Mouse (Mus musculus): ENCODE measurements around the gene Ccdc151. TPM values are rescaled to one million over a fixed set of nuclear protein-coding genes. Genes with fewer than 3 reads are reported as not detected.

Ccdc151 gene
- polyA plus RNA-seq, 1 experiment from 2014 or later = 1.2 TPM

GRCm38 (mm10) chr9:21992227-21992626 lies 10.2 kb downstream of the Ccdc151 start:
- Histone ChIP-seq H3K4me1 (peaks cover 22% of the 10 kb centered on the region), H3K27me3 (peaks cover 67% of the 10 kb centered on the region), H3K9me3 (no peaks in the 10 kb centered on the region), H3K9ac (no peak overlapping the region), H3K4me3 (no peak overlapping the region), H3K36me3 (no peaks in the 10 kb centered on the region), H3K27ac (no peak overlapping the region), H3K4me2 (no peak overlapping the region)
- WGBS = 79% methylated on average over 4 of the region's 4 CpGs
- no peak for ATAC-seq (ENCODE audit: insufficient number of reproducible peaks, insufficient read depth, low FRiP score, low TSS enrichment, low read depth)

- Histone ChIP-seq H3K36me3 (no peaks in the 10 kb centered on the region), H3K4me2 (peak within 1 kb of the TSS; percentile 60), H3K27me3 (peaks cover 90% of the 10 kb centered on the region), H3K4me1 (peaks cover 22% of the 10 kb centered on the region), H3K9me3 (no peaks in the 10 kb centered on the region), H3K9ac (peak within 1 kb of the TSS; percentile 55), H3K4me3 (peak within 1 kb of the TSS; percentile 39), H3K27ac (no peak within 1 kb of the TSS)
- 0 out of 2 replicates have a peak, but pooled peaks have one; percentile 35 for ATAC-seq (ENCODE audit: insufficient number of reproducible peaks, insufficient read depth, low FRiP score, low TSS enrichment, low read depth)
- WGBS = under 1% methylated on average over 42 of the region's 42 CpGs
These were observed 13.0 kb downstream of the Ccdc151 start, which contains the start of gene Rgl3 for GRCm38 (mm10) chr9:21989230-21990110. Gene Rgl3 (minus strand): TSS chr9:21989446.

- 1% methylated on average over 32 of the region's 32 CpGs for WGBS
- no peak overlapping the region for H3K27ac ChIP-seq
- H3K4me2 ChIP-seq = peak overlapping the region; percentile 60
- no peak for ATAC-seq (ENCODE audit: insufficient number of reproducible peaks, insufficient read depth, low FRiP score, low TSS enrichment, low read depth)
- H3K36me3 ChIP-seq = no peaks in the 10 kb centered on the region
- H3K9ac ChIP-seq = peak overlapping the region; percentile 55
- H3K4me1 ChIP-seq = peaks cover 22% of the 10 kb centered on the region
- peak overlapping the region; percentile 39 for H3K4me3 ChIP-seq
- no peaks in the 10 kb centered on the region for H3K9me3 ChIP-seq
- H3K27me3 ChIP-seq = peaks cover 93% of the 10 kb centered on the region
These were observed 13.9 kb downstream of the Ccdc151 start for GRCm38 (mm10) chr9:21988421-21989101.

- no peaks in the 10 kb centered on the region for H3K9me3 ChIP-seq
- H3K27me3 ChIP-seq = peaks cover 85% of the 10 kb centered on the region
- ATAC-seq (ENCODE audit: insufficient number of reproducible peaks, insufficient read depth, low FRiP score, low TSS enrichment, low read depth) = no peak
- H3K9ac ChIP-seq = no peak overlapping the region
- H3K4me2 ChIP-seq = peak overlapping the region; percentile 60
- no peaks in the 10 kb centered on the region for H3K36me3 ChIP-seq
- peaks cover 22% of the 10 kb centered on the region for H3K4me1 ChIP-seq
- H3K4me3 ChIP-seq = peak overlapping the region; percentile 39
- 9% methylated on average over 36 of the region's 36 CpGs for WGBS
- H3K27ac ChIP-seq = no peak overlapping the region
These were observed 14.7 kb downstream of the Ccdc151 start for GRCm38 (mm10) chr9:21987592-21988342.

- Histone ChIP-seq H3K4me1 (peaks cover 11% of the 10 kb centered on the region), H3K9ac (no peak overlapping the region), H3K36me3 (no peaks in the 10 kb centered on the region), H3K27me3 (peaks cover 47% of the 10 kb centered on the region), H3K27ac (no peak overlapping the region), H3K4me3 (no peak overlapping the region), H3K4me2 (no peak overlapping the region), H3K9me3 (no peaks in the 10 kb centered on the region)
- WGBS = 15% methylated on average over 3 of the region's 3 CpGs
- no peak for ATAC-seq (ENCODE audit: insufficient number of reproducible peaks, insufficient read depth, low FRiP score, low TSS enrichment, low read depth)
These were observed 18.5 kb downstream of the Ccdc151 start for GRCm38 (mm10) chr9:21983911-21984310.

GRCm38 (mm10) chr9:21978398-21979128 lies 23.9 kb downstream of the Ccdc151 start:
- no peaks in the 10 kb centered on the region for H3K27me3 ChIP-seq
- no peak for ATAC-seq (ENCODE audit: insufficient number of reproducible peaks, insufficient read depth, low FRiP score, low TSS enrichment, low read depth)
- H3K4me3 ChIP-seq = no peak overlapping the region
- no peak overlapping the region for H3K9ac ChIP-seq
- no peaks in the 10 kb centered on the region for H3K4me1 ChIP-seq
- no peak overlapping the region for H3K27ac ChIP-seq
- H3K36me3 ChIP-seq = no peaks in the 10 kb centered on the region
- no peaks in the 10 kb centered on the region for H3K9me3 ChIP-seq
- H3K4me2 ChIP-seq = no peak overlapping the region
- WGBS = 95% methylated on average over 4 of the region's 4 CpGs

GRCm38 (mm10) chr9:21977972-21978371 lies 24.5 kb downstream of the Ccdc151 start:
- H3K27ac ChIP-seq = no peak overlapping the region
- no peaks in the 10 kb centered on the region for H3K9me3 ChIP-seq
- no peak overlapping the region for H3K9ac ChIP-seq
- no peaks in the 10 kb centered on the region for H3K36me3 ChIP-seq
- H3K4me3 ChIP-seq = no peak overlapping the region
- ATAC-seq (ENCODE audit: insufficient number of reproducible peaks, insufficient read depth, low FRiP score, low TSS enrichment, low read depth) = no peak
- 28% methylated on average over 2 of the region's 2 CpGs for WGBS
- H3K4me2 ChIP-seq = no peak overlapping the region
- no peaks in the 10 kb centered on the region for H3K4me1 ChIP-seq
- H3K27me3 ChIP-seq = no peaks in the 10 kb centered on the region

GRCm38 (mm10) chr9:21977331-21977730 lies 25.1 kb downstream of the Ccdc151 start:
- 81% methylated on average over 5 of the region's 5 CpGs for WGBS
- Histone ChIP-seq H3K27me3 (no peaks in the 10 kb centered on the region), H3K4me3 (no peak overlapping the region), H3K9me3 (no peaks in the 10 kb centered on the region), H3K27ac (no peak overlapping the region), H3K36me3 (no peaks in the 10 kb centered on the region), H3K9ac (no peak overlapping the region), H3K4me1 (no peaks in the 10 kb centered on the region), H3K4me2 (no peak overlapping the region)
- ATAC-seq (ENCODE audit: insufficient number of reproducible peaks, insufficient read depth, low FRiP score, low TSS enrichment, low read depth) = no peak

- no peaks in the 10 kb centered on the region for H3K27me3 ChIP-seq
- H3K4me3 ChIP-seq = no peak overlapping the region
- no peak overlapping the region for H3K9ac ChIP-seq
- no peak overlapping the region for H3K27ac ChIP-seq
- no peaks in the 10 kb centered on the region for H3K9me3 ChIP-seq
- no peak overlapping the region for H3K4me2 ChIP-seq
- no peak for ATAC-seq (ENCODE audit: insufficient number of reproducible peaks, insufficient read depth, low FRiP score, low TSS enrichment, low read depth)
- H3K36me3 ChIP-seq = no peaks in the 10 kb centered on the region
- H3K4me1 ChIP-seq = no peaks in the 10 kb centered on the region
- WGBS = 74% methylated on average over 10 of the region's 10 CpGs
These were observed 25.7 kb downstream of the Ccdc151 start for GRCm38 (mm10) chr9:21976626-21977175.

GRCm38 (mm10) chr9:21969304-21969703 lies 33.1 kb downstream of the Ccdc151 start:
- H3K9ac ChIP-seq = no peak overlapping the region
- no peak overlapping the region for H3K4me2 ChIP-seq
- no peak for ATAC-seq (ENCODE audit: insufficient number of reproducible peaks, insufficient read depth, low FRiP score, low TSS enrichment, low read depth)
- WGBS = 93% methylated on average over 4 of the region's 4 CpGs
- H3K9me3 ChIP-seq = no peaks in the 10 kb centered on the region
- no peak overlapping the region for H3K27ac ChIP-seq
- H3K4me1 ChIP-seq = no peaks in the 10 kb centered on the region
- no peak overlapping the region for H3K4me3 ChIP-seq
- no peaks in the 10 kb centered on the region for H3K36me3 ChIP-seq
- H3K27me3 ChIP-seq = peaks cover 9% of the 10 kb centered on the region

GRCm38 (mm10) chr9:21968883-21969282 lies 33.6 kb downstream of the Ccdc151 start:
- H3K9me3 ChIP-seq = no peaks in the 10 kb centered on the region
- no peaks in the 10 kb centered on the region for H3K36me3 ChIP-seq
- no peak overlapping the region for H3K9ac ChIP-seq
- no peak for ATAC-seq (ENCODE audit: insufficient number of reproducible peaks, insufficient read depth, low FRiP score, low TSS enrichment, low read depth)
- no peaks in the 10 kb centered on the region for H3K4me1 ChIP-seq
- no peak overlapping the region for H3K4me3 ChIP-seq
- H3K27me3 ChIP-seq = peaks cover 13% of the 10 kb centered on the region
- no peak overlapping the region for H3K4me2 ChIP-seq
- H3K27ac ChIP-seq = no peak overlapping the region
- WGBS = 74% methylated on average over 6 of the region's 6 CpGs
